In the genomic region with DNA sequence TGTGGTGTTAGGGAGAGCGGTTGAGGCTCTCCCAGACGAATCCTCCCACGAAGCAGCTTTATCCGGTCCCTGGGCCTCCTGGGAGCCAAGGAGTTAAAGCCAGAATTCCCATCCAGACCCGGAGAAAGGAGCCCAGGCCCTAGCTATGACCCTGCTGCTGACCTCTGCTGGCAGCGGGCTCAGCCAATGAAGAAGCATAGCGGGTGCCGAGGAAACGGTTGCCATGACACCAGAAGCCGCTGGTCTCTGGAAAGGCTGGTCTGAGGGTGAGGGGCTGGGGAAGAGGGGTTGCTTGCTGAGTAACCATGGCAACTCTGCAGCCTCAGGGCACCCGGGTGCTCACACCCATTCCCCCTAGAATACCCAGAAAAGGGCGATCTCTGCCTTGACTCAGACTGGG, we compare ENCODE assay signal across 8 mouse cellular contexts. TPM values are rescaled to one million over a fixed set of nuclear protein-coding genes. Genes with fewer than 3 reads are reported as not detected.
A peak's percentile ranks its signal among the peaks of the same experiment; 100 is the strongest.
DNase-seq lines count a peak whose midpoint lies in the region; ATAC-seq lines count a peak whose summit lies in the region.

No protein-coding gene starts in this region.

- ATAC-seq in kidney, embryonic 14.5 days (ENCODE audit: low FRiP score, low TSS enrichment): peak; percentile 18; the same call in 1 of the 2 replicates
- peak; percentile 73 for ATAC-seq in embryonic facial prominence, embryonic 11.5 days (replicated peaks; ENCODE audit: insufficient number of reproducible peaks, low FRiP score, low TSS enrichment, low read depth)
- ATAC-seq in intestine, embryonic 15.5 days: 0 out of 2 replicates have a peak, but pooled peaks have one; percentile 19
- ATAC-seq in neural tube, embryonic 14.5 days (ENCODE audit: low read depth): peak; percentile 74
- no peak for ATAC-seq in liver, embryonic 12.5 days

- no peak overlapping the region for H3K4me2 ChIP-seq in kidney, embryonic 14.5 days (replicated peaks; ENCODE audit: low read depth, low read length)
- H3K4me2 ChIP-seq in embryonic facial prominence, embryonic 11.5 days (ENCODE audit: low read depth, low read length): no peak overlapping the region
- H3K4me2 ChIP-seq in intestine, embryonic 15.5 days (replicated peaks): no peak overlapping the region
- no peak overlapping the region for H3K4me2 ChIP-seq in neural tube, embryonic 14.5 days (ENCODE audit: low read depth, low read length)
- H3K4me2 ChIP-seq in liver, embryonic 12.5 days: no peak overlapping the region

- DNase-seq in kidney, postnatal 14 days: no peak
- peak; percentile 77 for DNase-seq in embryonic facial prominence, embryonic 11.5 days (ENCODE audit: low spot score)
- no peak for DNase-seq in thymus, postnatal 25 days
- DNase-seq in left cerebral cortex, postnatal 36 days (ENCODE audit: low spot score in 2 of 2): no peak

- H3K9ac ChIP-seq in kidney, embryonic 14.5 days (ENCODE audit: low read depth, low read length): no peak overlapping the region
- no peak overlapping the region for H3K9ac ChIP-seq in embryonic facial prominence, embryonic 11.5 days (replicated peaks; ENCODE audit: low read length)
- no peak overlapping the region for H3K9ac ChIP-seq in intestine, embryonic 15.5 days
- H3K9ac ChIP-seq in neural tube, embryonic 14.5 days (replicated peaks; ENCODE audit: low read depth, low read length): no peak overlapping the region
- H3K9ac ChIP-seq in liver, embryonic 12.5 days: no peak overlapping the region

- intact Hi-C loops in left cerebral cortex, postnatal 36 days (cut with DNase I): loop anchor here (5.0 kb wide), 1 partner anchor 64 kb away; a partner anchor contains a TSS

- no peaks in the 10 kb centered on the region for H3K27me3 ChIP-seq in kidney, embryonic 14.5 days (ENCODE audit: control insufficient read depth, insufficient read depth, low read length)
- H3K27me3 ChIP-seq in embryonic facial prominence, embryonic 11.5 days (ENCODE audit: control insufficient read depth, insufficient read depth, low read length): no peaks in the 10 kb centered on the region
- no peaks in the 10 kb centered on the region for H3K27me3 ChIP-seq in intestine, embryonic 15.5 days (replicated peaks)
- H3K27me3 ChIP-seq in neural tube, embryonic 14.5 days (ENCODE audit: control insufficient read depth, insufficient read depth, low read length): no peaks in the 10 kb centered on the region
- H3K27me3 ChIP-seq in liver, embryonic 12.5 days (replicated peaks): peaks cover 34% of the 10 kb centered on the region

- H3K9me3 ChIP-seq in kidney, embryonic 14.5 days (ENCODE audit: control insufficient read depth, low read length): peaks cover 19% of the 10 kb centered on the region
- peaks cover 4% of the 10 kb centered on the region; the same call in 1 of the 2 replicates for H3K9me3 ChIP-seq in embryonic facial prominence, embryonic 11.5 days (replicated peaks; ENCODE audit: control insufficient read depth, low read length)
- H3K9me3 ChIP-seq in intestine, embryonic 15.5 days: no peaks in the 10 kb centered on the region
- H3K9me3 ChIP-seq in neural tube, embryonic 14.5 days (ENCODE audit: control insufficient read depth, low read length): no peaks in the 10 kb centered on the region
- peaks cover 10% of the 10 kb centered on the region for H3K9me3 ChIP-seq in liver, embryonic 12.5 days (replicated peaks)

- no peaks in the 10 kb centered on the region for H3K36me3 ChIP-seq in kidney, embryonic 14.5 days (ENCODE audit: control insufficient read depth, insufficient read depth, low read length)
- no peaks in the 10 kb centered on the region for H3K36me3 ChIP-seq in embryonic facial prominence, embryonic 11.5 days (replicated peaks; ENCODE audit: control insufficient read depth, insufficient read depth, low read depth, low read length)
- H3K36me3 ChIP-seq in intestine, embryonic 15.5 days: no peaks in the 10 kb centered on the region
- no peaks in the 10 kb centered on the region for H3K36me3 ChIP-seq in neural tube, embryonic 14.5 days (ENCODE audit: control insufficient read depth, insufficient read depth, low read length)
- no peaks in the 10 kb centered on the region for H3K36me3 ChIP-seq in liver, embryonic 12.5 days

- peaks cover 6% of the 10 kb centered on the region; the same call in 1 of the 2 replicates for H3K4me1 ChIP-seq in kidney, embryonic 14.5 days (ENCODE audit: control insufficient read depth, insufficient read depth, low read length)
- H3K4me1 ChIP-seq in embryonic facial prominence, embryonic 11.5 days (ENCODE audit: control insufficient read depth, insufficient read depth, low read length): peaks cover 3% of the 10 kb centered on the region; the same call in 1 of the 2 replicates
- H3K4me1 ChIP-seq in intestine, embryonic 15.5 days (replicated peaks): peaks cover 3% of the 10 kb centered on the region; the same call in 1 of the 2 replicates
- H3K4me1 ChIP-seq in neural tube, embryonic 14.5 days (ENCODE audit: control insufficient read depth, insufficient read depth, low read length): peaks cover 9% of the 10 kb centered on the region
- no peaks in the 10 kb centered on the region for H3K4me1 ChIP-seq in liver, embryonic 12.5 days

- WGBS in kidney, embryonic 14.5 days: 12% methylated on average over 12 of the region's 12 CpGs
- WGBS in embryonic facial prominence, embryonic 11.5 days: 8% methylated on average over 12 of the region's 12 CpGs
- WGBS in intestine, embryonic 15.5 days: 11% methylated on average over 12 of the region's 12 CpGs
- WGBS in neural tube, embryonic 14.5 days: 2% methylated on average over 12 of the region's 12 CpGs
- 19% methylated on average over 12 of the region's 12 CpGs for WGBS in liver, embryonic 12.5 days (ENCODE audit: insufficient replicate concordance)

- H3K4me3 ChIP-seq in kidney, embryonic 14.5 days (ENCODE audit: low read length): no peak overlapping the region
- H3K4me3 ChIP-seq in embryonic facial prominence, embryonic 11.5 days (ENCODE audit: low read depth, low read length): no peak overlapping the region
- no peak overlapping the region for H3K4me3 ChIP-seq in intestine, embryonic 15.5 days (replicated peaks)
- no peak overlapping the region for H3K4me3 ChIP-seq in neural tube, embryonic 14.5 days (ENCODE audit: low read depth, low read length)
- no peak overlapping the region for H3K4me3 ChIP-seq in liver, embryonic 12.5 days

- H3K27ac ChIP-seq in kidney, embryonic 14.5 days (ENCODE audit: low read depth, low read length): no peak overlapping the region
- H3K27ac ChIP-seq in embryonic facial prominence, embryonic 11.5 days (replicated peaks; ENCODE audit: low read depth, low read length): no peak overlapping the region
- 0 out of 2 replicates have a peak overlapping the region, but pooled peaks have one; percentile 13 for H3K27ac ChIP-seq in intestine, embryonic 15.5 days
- peak overlapping the region; percentile 72 for H3K27ac ChIP-seq in neural tube, embryonic 14.5 days (ENCODE audit: low read depth, low read length)
- H3K27ac ChIP-seq in liver, embryonic 12.5 days: no peak overlapping the region

RNA-seq across cellular contexts. Expression of a gene that starts 11.7 kb away (rescaled TPM):
- 115 and 122 TPM in 2 replicates for polyA plus RNA-seq in kidney, embryonic 14.5 days (2014; fragmentation: Nextera tagmentation; extraction: Ambion mirVana)
- polyA plus RNA-seq in embryonic facial prominence, embryonic 11.5 days (2014; fragmentation: Nextera tagmentation; extraction: Ambion mirVana): 80.1 and 81.5 TPM in 2 replicates
- 56.3 and 56.8 TPM in 2 replicates for polyA plus RNA-seq in intestine, embryonic 15.5 days (2015; fragmentation: Nextera tagmentation; extraction: Ambion mirVana)
- 255 and 266 TPM in 2 replicates for polyA plus RNA-seq in neural tube, embryonic 14.5 days (2014; fragmentation: Nextera tagmentation; extraction: Ambion mirVana)
- 19.3 and 21.2 TPM in 2 replicates for polyA plus RNA-seq in liver, embryonic 12.5 days (2016; fragmentation: Nextera tagmentation; extraction: Ambion mirVana)
- total RNA-seq in left cerebral cortex, postnatal 36 days (2021): 100 to 1,000 TPM; 576 to 675 TPM

RNA-seq across cellular contexts. Expression of a gene that starts 24.2 kb away (rescaled TPM):
- not detected in 2 replicates for polyA plus RNA-seq in kidney, embryonic 14.5 days (2014; fragmentation: Nextera tagmentation; extraction: Ambion mirVana)
- not detected in 2 replicates for polyA plus RNA-seq in embryonic facial prominence, embryonic 11.5 days (2014; fragmentation: Nextera tagmentation; extraction: Ambion mirVana)
- polyA plus RNA-seq in intestine, embryonic 15.5 days (2015; fragmentation: Nextera tagmentation; extraction: Ambion mirVana): not detected in 2 replicates
- not detected in 2 replicates for polyA plus RNA-seq in neural tube, embryonic 14.5 days (2014; fragmentation: Nextera tagmentation; extraction: Ambion mirVana)
- polyA plus RNA-seq in liver, embryonic 12.5 days (2016; fragmentation: Nextera tagmentation; extraction: Ambion mirVana): not detected in 2 replicates
- total RNA-seq in left cerebral cortex, postnatal 36 days (2021): not detected

Comparison
In these comparisons a context has a peak if more than half of its experiments do, and no peak if none do; other contexts are left out.
1. H3K27ac ChIP-seq: peak in intestine, embryonic 15.5 days (single experiment) and neural tube, embryonic 14.5 days (single experiment); none in kidney, embryonic 14.5 days (single experiment), embryonic facial prominence, embryonic 11.5 days (single experiment) and liver, embryonic 12.5 days (single experiment).